Mouse (Mus musculus): ENCODE measurements around the gene Pdzd9. TPM values are rescaled to one million over a fixed set of nuclear protein-coding genes. Genes with fewer than 3 reads are reported as not detected.
"Not testable (repeated sequence)": the region's sequence is repeated elsewhere in the genome, so short reads cannot be mapped to it uniquely, and the experiment has no call there.

Gene Pdzd9
- polyA plus RNA-seq (2021), result 0.30 TPM

DNA sequence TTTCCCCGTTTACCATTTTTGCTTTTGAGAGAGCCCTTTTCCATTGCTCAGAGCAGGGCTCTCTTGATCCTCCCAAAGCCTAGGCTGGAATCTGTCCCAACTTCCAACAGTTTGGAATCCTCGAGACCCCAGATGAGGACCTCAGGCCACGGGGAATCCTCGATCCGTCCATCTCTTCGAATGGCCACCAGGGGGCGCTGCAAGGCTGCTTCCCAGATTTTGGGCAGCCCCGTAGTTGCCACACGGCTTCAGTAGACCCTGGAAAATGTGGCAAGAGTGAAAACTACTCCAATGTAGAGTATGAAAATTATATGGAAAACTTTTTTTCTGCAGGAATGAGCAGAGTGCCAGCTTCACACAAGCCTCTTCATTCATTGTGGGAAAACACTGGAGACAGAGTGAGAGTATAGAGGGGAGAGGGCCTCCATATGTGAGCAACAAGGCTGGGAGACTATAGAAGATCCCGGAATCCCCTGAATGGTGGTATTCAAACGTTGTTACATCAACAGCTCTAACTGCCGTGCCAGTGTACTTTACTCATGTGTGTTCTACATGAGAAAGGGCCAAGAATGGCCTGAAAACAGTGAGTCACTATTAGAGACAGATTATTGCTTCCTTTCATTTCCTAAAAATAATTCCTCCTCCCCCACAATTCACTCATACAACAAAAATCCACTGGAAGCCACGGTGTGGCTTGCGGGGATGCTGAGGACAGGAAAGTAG is at the start of gene Pdzd9:
TSS of gene Pdzd9 (minus strand) at position 191 of the 723 bp plus-strand sequence.
- DNase-seq (ENCODE audit: low read depth, low spot score), result no peak
- ChIA-PET POLR2A (no interaction called here), CTCF (interaction anchor here (0.8 to 4.0 kb wide), 15 partner anchors 17 to 249 kb away, joined by 3 to 28 read pairs (median 3); no protein-coding TSS in a partner anchor)
- in situ Hi-C loops (cut with MboI; ENCODE audit: low pct_unique_long_range_greater_than_20kb), result loop anchor here (5.0 to 10.0 kb wide), 4 partner anchors 52 to 244 kb away; partner anchors contain the start of gene Polr3e
- peak; percentile 90 for TF ChIP-seq CTCF (IDR thresholded peaks at IDR 0.05)
- H3K27me3 ChIP-seq, result no peaks in the 10 kb centered on the region
- ATAC-seq, result peak; percentile 89

DNA sequence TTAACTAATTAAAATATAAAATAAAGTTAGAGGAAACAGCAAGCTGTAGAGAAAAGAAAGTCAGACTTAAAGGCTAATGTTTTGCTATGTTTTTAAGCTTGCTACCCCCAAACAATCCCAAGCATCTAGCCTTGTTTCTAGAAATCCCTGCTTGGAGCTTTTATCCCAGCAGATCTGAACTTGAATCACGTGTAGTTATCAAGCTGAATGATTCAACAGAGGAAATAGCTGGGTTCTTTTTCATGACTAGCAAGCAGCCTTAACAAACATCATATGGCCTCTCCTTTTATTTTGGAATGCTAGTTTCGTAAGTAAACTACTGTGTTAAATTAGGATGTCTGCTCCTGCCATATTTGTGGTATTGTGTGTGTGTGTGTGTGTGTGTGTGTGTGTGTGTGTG is 47.1 kb upstream of the Pdzd9 start:
- no peak for TF ChIP-seq CTCF (IDR thresholded peaks at IDR 0.05)
- in situ Hi-C loops (cut with MboI; ENCODE audit: low pct_unique_long_range_greater_than_20kb), result no loop called here
- POLR2A ChIA-PET, result no interaction called here
- no peak for ATAC-seq
- no peak for DNase-seq (ENCODE audit: low read depth, low spot score)
- CTCF ChIA-PET, result interaction anchor here (1.1 to 2.8 kb wide), 3 partner anchors 10 to 43 kb away, joined by 4 to 10 read pairs (median 6); no protein-coding TSS in a partner anchor
- H3K27me3 ChIP-seq, result no peaks in the 10 kb centered on the region

DNA sequence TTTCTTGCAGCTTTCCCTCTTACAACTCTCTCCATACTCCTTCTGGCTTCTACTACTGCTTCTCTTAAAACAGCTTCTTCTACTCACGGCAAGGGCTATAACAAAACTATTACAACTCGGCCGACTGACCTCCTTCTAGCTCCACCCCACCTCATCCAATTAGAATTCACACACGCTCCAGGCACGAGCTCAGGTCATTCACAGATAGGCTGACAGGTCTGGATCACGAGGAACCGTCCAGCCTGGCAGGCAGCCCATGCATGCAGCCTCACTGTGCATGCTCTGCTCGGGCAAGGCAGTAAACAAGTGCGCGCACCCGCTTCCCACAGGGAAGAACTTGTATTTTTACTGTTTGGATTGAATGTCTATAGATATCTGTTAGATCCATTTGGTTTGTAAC is 43.8 kb upstream of the Pdzd9 start:
- CTCF ChIA-PET, result interaction anchor here (1.1 kb wide), 1 partner anchor 45 kb away, joined by 4 read pairs; no protein-coding TSS in a partner anchor

DNA sequence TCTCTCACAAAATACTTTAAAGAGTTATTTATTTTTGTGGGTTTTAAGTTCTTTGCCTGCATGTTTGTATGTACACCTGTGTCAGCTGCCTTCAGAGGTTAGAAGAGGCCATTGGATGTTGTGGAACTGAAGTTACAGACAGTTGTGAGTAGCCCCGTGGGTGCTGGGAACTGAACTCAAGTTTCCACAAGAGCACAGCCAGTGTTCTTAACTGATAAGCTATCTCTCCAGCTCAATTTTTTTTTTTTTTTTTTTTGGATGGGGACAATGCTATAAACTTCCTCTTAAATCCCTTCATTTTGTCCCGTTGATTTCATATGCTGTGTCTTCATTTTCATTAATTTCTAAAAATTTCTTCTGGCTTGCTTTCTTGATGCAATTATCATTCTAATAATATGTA is 43.1 kb upstream of the Pdzd9 start:
- no peak for ATAC-seq
- POLR2A ChIA-PET, result interaction anchor here (0.7 to 1.2 kb wide), 3 partner anchors 8 to 221 kb away, joined by 3 to 4 read pairs (median 3); no protein-coding TSS in a partner anchor
- CTCF ChIA-PET, result interaction anchor here (0.8 to 1.5 kb wide), 4 partner anchors 13 to 44 kb away, joined by 3 to 5 read pairs (median 4); no protein-coding TSS in a partner anchor

More for the DNA sequence above, 43.8 kb upstream of the Pdzd9 start:
- ATAC-seq; in situ Hi-C loops (cut with MboI; ENCODE audit: low pct_unique_long_range_greater_than_20kb); DNase-seq (ENCODE audit: low read depth, low spot score); POLR2A ChIA-PET; H3K27me3 ChIP-seq: not testable (repeated sequence)

DNA sequence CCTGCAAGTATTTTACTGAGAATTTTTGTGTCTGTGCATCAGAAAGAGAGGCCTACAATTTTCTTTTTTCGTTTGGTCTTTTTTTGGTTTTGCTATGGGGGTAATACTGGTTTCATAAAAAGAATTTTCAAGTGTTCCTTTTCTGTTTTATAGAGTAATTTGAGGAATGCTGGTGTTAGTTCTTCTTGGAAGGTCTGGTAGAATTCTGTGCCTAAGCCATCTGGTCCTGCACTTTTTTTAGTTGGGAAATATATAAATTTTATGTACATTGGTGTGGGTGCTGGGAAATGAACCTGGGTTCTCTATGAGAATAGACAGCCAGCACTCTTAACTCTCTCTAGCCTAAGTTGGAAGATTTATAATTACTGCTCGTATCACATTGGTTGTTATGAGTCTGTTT is 41.9 kb upstream of the Pdzd9 start:
- CTCF ChIA-PET, result interaction anchor here (1.5 kb wide), 1 partner anchor 26 kb away, joined by 5 read pairs; no protein-coding TSS in a partner anchor
- ATAC-seq (no peak), DNase-seq (ENCODE audit: low read depth, low spot score) (no peak)
- H3K27me3 ChIP-seq, result no peaks in the 10 kb centered on the region
- TF ChIP-seq CTCF (IDR thresholded peaks at IDR 0.05), result no peak
- POLR2A ChIA-PET, result interaction anchor here (1.2 kb wide), 1 partner anchor 9 kb away, joined by 3 read pairs; no protein-coding TSS in a partner anchor
- in situ Hi-C loops (cut with MboI; ENCODE audit: low pct_unique_long_range_greater_than_20kb), result no loop called here

More for the DNA sequence above, 43.1 kb upstream of the Pdzd9 start:
- H3K27me3 ChIP-seq, result no peaks in the 10 kb centered on the region
- no peak for TF ChIP-seq CTCF (IDR thresholded peaks at IDR 0.05)
- in situ Hi-C loops (cut with MboI; ENCODE audit: low pct_unique_long_range_greater_than_20kb), result no loop called here
- DNase-seq (ENCODE audit: low read depth, low spot score), result no peak

DNA sequence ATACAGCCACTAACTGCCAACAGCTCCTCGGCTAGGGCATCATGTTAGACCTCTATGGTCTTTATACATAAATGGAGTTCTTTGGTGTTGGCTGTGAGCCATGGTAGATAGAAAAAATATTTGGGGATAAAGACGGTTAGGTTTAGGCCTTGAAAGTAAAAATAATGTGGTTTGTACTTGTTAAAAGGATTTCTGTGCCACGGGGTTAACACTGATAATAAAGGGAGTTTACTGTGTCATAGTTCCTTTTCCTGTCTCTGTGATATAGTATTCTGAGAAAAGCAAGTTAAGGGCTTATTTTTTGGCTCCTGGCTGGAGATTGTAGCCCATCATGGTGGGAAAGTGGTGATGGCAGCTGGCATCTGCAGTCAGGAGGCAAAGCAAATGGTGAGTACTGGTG is 33.7 kb upstream of the Pdzd9 start:
- TF ChIP-seq CTCF (IDR thresholded peaks at IDR 0.05), result no peak
- POLR2A ChIA-PET, result no interaction called here
- ATAC-seq (no peak), DNase-seq (ENCODE audit: low read depth, low spot score) (no peak)
- no peaks in the 10 kb centered on the region for H3K27me3 ChIP-seq
- in situ Hi-C loops (cut with MboI; ENCODE audit: low pct_unique_long_range_greater_than_20kb), result no loop called here
- CTCF ChIA-PET, result interaction anchor here (0.9 to 2.2 kb wide), 3 partner anchors 11 to 16 kb away, joined by 3 to 6 read pairs (median 6); no protein-coding TSS in a partner anchor

DNA sequence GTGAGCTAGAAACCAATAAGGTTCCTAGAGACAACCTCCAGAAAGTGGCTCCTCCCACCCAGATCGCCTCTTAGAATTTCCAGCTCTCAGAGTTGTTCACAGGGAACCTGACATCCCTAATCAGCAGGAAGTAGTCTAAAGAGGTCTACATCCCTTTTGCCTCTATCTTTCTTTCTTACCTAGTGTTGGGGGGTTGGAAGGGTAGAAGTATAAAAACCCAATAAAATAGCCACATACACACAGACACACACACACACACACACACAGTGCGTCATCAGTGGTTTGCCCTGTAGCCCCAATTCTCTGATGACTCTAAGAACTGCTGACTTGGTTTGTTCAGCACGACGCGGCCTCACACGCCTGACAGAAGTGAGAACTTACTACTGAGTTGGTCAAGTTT is 29.4 kb upstream of the Pdzd9 start:
- ATAC-seq, result no peak
- in situ Hi-C loops (cut with MboI; ENCODE audit: low pct_unique_long_range_greater_than_20kb), result no loop called here
- CTCF ChIA-PET, result no interaction called here

DNA sequence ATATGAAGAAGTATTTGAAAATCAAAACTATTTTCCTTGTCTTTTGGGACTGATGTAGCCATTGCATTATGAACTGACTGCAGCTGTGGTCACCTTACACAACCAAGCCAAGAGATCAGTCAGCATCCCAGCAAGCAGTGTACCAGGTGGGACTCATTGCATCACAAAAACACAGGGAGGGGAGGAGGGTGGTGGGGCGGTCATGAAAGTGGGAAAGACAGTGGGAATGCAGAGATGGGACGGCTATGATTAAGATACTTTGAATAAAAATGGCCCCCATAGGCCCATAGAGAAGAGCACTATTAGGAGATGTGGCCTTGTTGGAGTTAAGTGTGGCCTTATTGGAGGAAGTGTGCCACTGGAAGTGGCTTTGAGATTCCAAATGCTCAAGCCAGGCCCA is 26.2 kb upstream of the Pdzd9 start:
- in situ Hi-C loops (cut with MboI; ENCODE audit: low pct_unique_long_range_greater_than_20kb), result no loop called here
- CTCF ChIA-PET, result no interaction called here
- TF ChIP-seq CTCF (IDR thresholded peaks at IDR 0.05), result no peak
- ATAC-seq (no peak), DNase-seq (ENCODE audit: low read depth, low spot score) (no peak)
- POLR2A ChIA-PET, result no interaction called here
- no peaks in the 10 kb centered on the region for H3K27me3 ChIP-seq

More for the DNA sequence above, 29.4 kb upstream of the Pdzd9 start:
- no peak for TF ChIP-seq CTCF (IDR thresholded peaks at IDR 0.05)
- no peak for DNase-seq (ENCODE audit: low read depth, low spot score)
- H3K27me3 ChIP-seq, result no peaks in the 10 kb centered on the region
- POLR2A ChIA-PET, result interaction anchor here (0.7 kb wide), 1 partner anchor 58 kb away, joined by 3 read pairs; no protein-coding TSS in a partner anchor

DNA sequence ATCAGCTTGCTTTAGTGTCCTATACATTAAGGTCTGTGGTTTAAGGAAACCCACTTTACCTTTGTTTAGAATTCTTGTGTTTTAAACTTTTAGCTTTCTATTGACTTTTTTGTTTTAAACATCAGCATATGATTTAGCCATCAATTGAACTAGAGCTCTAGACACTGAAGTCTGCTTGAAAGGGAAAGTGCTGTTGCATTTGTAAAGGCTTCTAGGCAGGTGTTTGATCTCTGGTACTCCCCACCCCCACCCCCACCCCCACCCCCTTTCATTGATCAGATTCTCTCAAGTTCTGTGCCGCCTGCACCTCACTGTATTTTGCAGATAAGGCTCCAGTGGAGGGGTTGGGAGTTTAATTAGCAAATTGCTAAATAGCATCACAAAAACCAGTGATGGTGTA is 25.5 kb upstream of the Pdzd9 start:
- no peak for TF ChIP-seq CTCF (IDR thresholded peaks at IDR 0.05)
- DNase-seq (ENCODE audit: low read depth, low spot score) (no peak), ATAC-seq (no peak)
- CTCF ChIA-PET, result interaction anchor here (0.9 kb wide), 1 partner anchor 18 kb away, joined by 3 read pairs; no protein-coding TSS in a partner anchor
- in situ Hi-C loops (cut with MboI; ENCODE audit: low pct_unique_long_range_greater_than_20kb), result no loop called here
- H3K27me3 ChIP-seq, result no peaks in the 10 kb centered on the region
- POLR2A ChIA-PET, result no interaction called here

DNA sequence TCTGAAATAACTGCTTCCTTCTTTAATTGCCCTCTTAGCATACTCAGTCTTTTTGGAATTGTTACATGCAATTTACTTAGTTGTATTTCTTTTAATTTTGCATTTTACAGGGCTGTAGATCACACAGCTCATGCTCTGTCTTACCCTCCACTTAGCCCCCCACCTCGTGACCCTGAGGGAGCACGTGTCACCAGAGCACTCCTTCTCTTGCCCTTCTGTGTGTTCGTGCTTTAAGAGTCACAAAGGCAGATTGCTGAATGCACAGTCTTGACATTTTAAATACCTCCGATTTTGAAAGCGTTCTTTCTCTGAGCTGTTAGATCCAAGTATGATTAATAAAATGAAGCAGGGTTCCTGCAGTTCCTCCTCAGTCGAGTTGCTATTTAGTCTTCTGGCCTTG is 25.1 kb upstream of the Pdzd9 start:
- no peak for TF ChIP-seq CTCF (IDR thresholded peaks at IDR 0.05)
- CTCF ChIA-PET, result interaction anchor here (0.9 kb wide), 1 partner anchor 18 kb away, joined by 3 read pairs; no protein-coding TSS in a partner anchor
- in situ Hi-C loops (cut with MboI; ENCODE audit: low pct_unique_long_range_greater_than_20kb), result no loop called here
- DNase-seq (ENCODE audit: low read depth, low spot score) (no peak), ATAC-seq (no peak)
- H3K27me3 ChIP-seq, result no peaks in the 10 kb centered on the region
- POLR2A ChIA-PET, result no interaction called here

DNA sequence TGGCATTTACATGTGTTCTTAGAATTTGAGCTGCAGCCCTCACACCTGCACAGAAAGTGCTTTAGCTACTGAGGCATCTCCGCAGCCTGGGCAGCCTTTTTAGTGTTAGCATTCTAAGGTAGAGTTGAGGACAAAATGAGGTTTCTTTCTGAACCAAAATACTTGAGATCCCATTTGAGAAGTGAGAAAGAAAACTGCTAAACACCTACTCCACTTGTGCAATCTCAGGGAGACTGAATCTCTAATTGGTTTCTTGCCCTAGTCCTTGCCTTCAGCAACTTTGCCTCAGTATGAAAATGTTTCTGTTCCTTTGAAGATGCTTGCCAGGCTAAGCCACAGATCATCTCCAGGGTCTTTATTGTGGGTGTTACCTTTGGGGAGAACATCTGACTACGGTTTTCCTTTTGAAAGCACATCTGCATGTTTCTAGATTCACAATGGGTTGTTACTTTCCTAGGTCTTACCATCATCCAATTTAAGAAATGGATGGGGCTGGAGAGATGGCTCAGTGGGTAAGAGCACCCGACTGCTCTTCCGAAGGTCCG is 23.8 kb upstream of the Pdzd9 start:
- in situ Hi-C loops (cut with MboI; ENCODE audit: low pct_unique_long_range_greater_than_20kb), result no loop called here
- CTCF ChIA-PET, result interaction anchor here (1.1 kb wide), 1 partner anchor 28 kb away, joined by 4 read pairs; no protein-coding TSS in a partner anchor

More for the DNA sequence above, 23.8 kb upstream of the Pdzd9 start:
- TF ChIP-seq CTCF (IDR thresholded peaks at IDR 0.05), result no peak
- DNase-seq (ENCODE audit: low read depth, low spot score), result no peak
- H3K27me3 ChIP-seq, result no peaks in the 10 kb centered on the region
- no peak for ATAC-seq
- POLR2A ChIA-PET, result no interaction called here

Data from Patski (cell line).